Mouse (Mus musculus): ENCODE data around the gene Ell. TPM values are rescaled to one million over a fixed set of nuclear protein-coding genes. Genes with fewer than 3 reads are reported as not detected.

The Ell gene
- polyA plus RNA-seq, 1 experiment = 24.9 TPM

GRCm38 (mm10) chr8:70529741-70530161 lies 9.5 kb upstream of the Ell start:
- WGBS = 61% methylated on average over 3 of the region's 3 CpGs
- no peak for DNase-seq (ENCODE audit: low read depth, low spot score)

GRCm38 (mm10) chr8:70530314-70530713 lies 8.9 kb upstream of the Ell start:
- 94% methylated on average over 2 of the region's 2 CpGs for WGBS
- no peak for DNase-seq (ENCODE audit: low read depth, low spot score)

GRCm38 (mm10) chr8:70534281-70534680 lies 5.0 kb upstream of the Ell start:
- WGBS = 85% methylated on average over 12 of the region's 12 CpGs

GRCm38 (mm10) chr8:70535221-70535620 lies 4.0 kb upstream of the Ell start:
- no peak for DNase-seq (ENCODE audit: low read depth, low spot score)
- 95% methylated on average over 3 of the region's 3 CpGs for WGBS

More at GRCm38 (mm10) chr8:70534281-70534680, 5.0 kb upstream of the Ell start:
- DNase-seq (ENCODE audit: low read depth, low spot score) = no peak

GRCm38 (mm10) chr8:70535701-70536100 lies 3.6 kb upstream of the Ell start:
- 94% methylated on average over 2 of the region's 2 CpGs for WGBS
- no peak for DNase-seq (ENCODE audit: low read depth, low spot score)

GRCm38 (mm10) chr8:70538024-70538579 lies 1.2 kb upstream of the Ell start:
- DNase-seq (ENCODE audit: low read depth, low spot score) = no peak
- 5% methylated on average over 24 of the region's 24 CpGs for WGBS

- DNase-seq (ENCODE audit: low read depth, low spot score) = peak; percentile 97
- WGBS = 1% methylated on average over 32 of the region's 32 CpGs
Measured at GRCm38 (mm10) chr8:70538633-70539076, 602 bp upstream of the Ell start.

GRCm38 (mm10) chr8:70540013-70540506 lies 803 bp downstream of the Ell start:
- WGBS = 2% methylated on average over 4 of the region's 4 CpGs
- no peak for DNase-seq (ENCODE audit: low read depth, low spot score)

- DNase-seq (ENCODE audit: low read depth, low spot score) = no peak
- 13% methylated on average over 7 of the region's 7 CpGs for WGBS
Measured at GRCm38 (mm10) chr8:70540507-70541071, 1.3 kb downstream of the Ell start.

GRCm38 (mm10) chr8:70541081-70541480 lies 1.8 kb downstream of the Ell start:
- 40% methylated on average over 5 of the region's 5 CpGs for WGBS
- DNase-seq (ENCODE audit: low read depth, low spot score) = no peak

GRCm38 (mm10) chr8:70544200-70544687 lies 5.0 kb downstream of the Ell start:
- DNase-seq (ENCODE audit: low read depth, low spot score) = no peak
- WGBS = 19% methylated on average over 6 of the region's 6 CpGs

GRCm38 (mm10) chr8:70546412-70546811 lies 7.2 kb downstream of the Ell start:
- WGBS = 52% methylated on average over 4 of the region's 4 CpGs
- no peak for DNase-seq (ENCODE audit: low read depth, low spot score)

GRCm38 (mm10) chr8:70547762-70548161 lies 8.5 kb downstream of the Ell start:
- 89% methylated on average over 6 of the region's 6 CpGs for WGBS
- no peak for DNase-seq (ENCODE audit: low read depth, low spot score)

- DNase-seq (ENCODE audit: low read depth, low spot score) = no peak
- WGBS = 89% methylated on average over 10 of the region's 10 CpGs
Measured at GRCm38 (mm10) chr8:70549412-70550184, 10.3 kb downstream of the Ell start.

- WGBS = 55% methylated on average over 3 of the region's 3 CpGs
- DNase-seq (ENCODE audit: low read depth, low spot score) = no peak
Measured at GRCm38 (mm10) chr8:70551558-70552161, 12.4 kb downstream of the Ell start.

GRCm38 (mm10) chr8:70552836-70553235 lies 13.6 kb downstream of the Ell start:
- 12% methylated on average over 1 of the region's 1 CpGs for WGBS
- no peak for DNase-seq (ENCODE audit: low read depth, low spot score)

GRCm38 (mm10) chr8:70553740-70554139 lies 14.5 kb downstream of the Ell start:
- no peak for DNase-seq (ENCODE audit: low read depth, low spot score)

- 35% methylated on average over 4 of the region's 4 CpGs for WGBS
- no peak for DNase-seq (ENCODE audit: low read depth, low spot score)
Measured at GRCm38 (mm10) chr8:70555079-70555747, 16.0 kb downstream of the Ell start.

GRCm38 (mm10) chr8:70558334-70558733 lies 19.1 kb downstream of the Ell start:
- no peak for DNase-seq (ENCODE audit: low read depth, low spot score)
- whole genome bisulfite sequencing = 43% methylated on average over 4 of the region's 4 CpGs

GRCm38 (mm10) chr8:70558983-70559382 lies 19.7 kb downstream of the Ell start:
- WGBS = 66% methylated on average over 3 of the region's 3 CpGs
- DNase-seq (ENCODE audit: low read depth, low spot score) = no peak
